Comparison of ENCODE assay signal across 13 mouse cellular contexts in genomic region chr9:26947790-26948189, GRCm38 (mm10).
"Had no signal": no experiment of that assay in that cellular context is flagged by ENCODE, and none has a peak within 500 bp of the region (broad histone marks: within the 10 kb centered on the region; RNA-seq: fewer than 3 reads in every experiment).

No protein-coding gene starts in this region.

- DNase-seq: lung, adult 18-20 months; lung, embryonic 14.5 days; lung, postnatal 10 days; lung, postnatal 4 days; midbrain, embryonic 14.5 days; retina, postnatal 1 day; right cerebral cortex, adult 18-20 months; right cerebral cortex, postnatal 25 days; right cerebral cortex, postnatal 4 days; spleen, adult 18-20 months; thymus, adult 18-20 months; thymus, postnatal 14 days; thymus, postnatal 36 days had no signal
